Mouse (Mus musculus) small intestine, adult 10 weeks (tissue): Measurements from ENCODE around the gene Gm3182. TPM values are rescaled to one million over a fixed set of nuclear protein-coding genes. Genes with fewer than 3 reads are reported as not detected.

Experiments used
- polyA plus RNA-seq: library from polyadenylated mRNA; stranded (reverse); fragments of 350-450 nt; fragmentation: Illumina TruSeq; extraction: RNeasy Lipid Tissue Mini Kit (QIAGEN cat#74804); gene quantifications from one replicate; pipeline ENCODE4 v1.2.3, GENCODE M21; 2014; ENCODE audit warnings: low replicate concordance

Gm3182 gene
- not detected for polyA plus RNA-seq

DNA sequence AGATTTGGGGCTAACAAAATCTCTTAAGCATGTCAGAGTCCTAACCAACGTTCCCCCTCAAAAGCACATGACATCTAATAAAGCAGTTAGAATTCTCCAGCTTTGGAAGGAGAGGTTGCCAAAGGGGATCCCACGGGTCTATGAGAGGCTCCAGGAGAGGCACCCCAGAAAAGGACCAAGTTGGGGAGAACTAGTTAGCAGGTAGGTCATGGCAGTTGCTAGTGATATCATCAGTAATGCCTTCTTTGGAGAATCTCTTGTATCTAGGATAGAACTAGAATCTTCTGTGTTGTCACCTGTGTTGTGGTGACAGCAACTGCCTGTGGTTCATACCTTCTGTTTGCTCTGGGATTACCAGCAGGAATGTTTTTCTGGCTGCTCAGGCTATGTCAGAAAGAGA is at the start of gene Gm3182:
Gm3182 (plus strand) TSS at position 301 of the 400 bp plus-strand sequence.

Other genes starting within 250 kb of the Gm3182 start
- not detected for gene Gm3138, start 232.1 kb upstream of the Gm3182 start, polyA plus RNA-seq
- not detected for gene Gm3149, start 164.5 kb upstream of the Gm3182 start, polyA plus RNA-seq
- gene 2610042L04Rik, start 147.0 kb upstream of the Gm3182 start, polyA plus RNA-seq, result 0.63 TPM
- gene Gm3159, start 84.2 kb upstream of the Gm3182 start, polyA plus RNA-seq, result not detected
- 0.26 TPM for gene Gm3164, start 66.3 kb upstream of the Gm3182 start, polyA plus RNA-seq
- 2.0 TPM for gene Gm3173, start 50.8 kb upstream of the Gm3182 start, polyA plus RNA-seq
- not detected for gene Gm3047, start 73.7 kb downstream of the Gm3182 start, polyA plus RNA-seq
- not detected for gene Gm8159, start 150.6 kb downstream of the Gm3182 start, polyA plus RNA-seq
- gene Gm3239, start 182.4 kb downstream of the Gm3182 start, polyA plus RNA-seq, result not detected
- not detected for gene Gm7876, start 227.5 kb downstream of the Gm3182 start, polyA plus RNA-seq
- not detected for gene Gm3252, start 245.0 kb downstream of the Gm3182 start, polyA plus RNA-seq